Mouse (Mus musculus) thymus, adult 18-20 months (tissue): ENCODE data around the gene Zswim1.
"Not testable (repeated sequence)": the region's sequence is repeated elsewhere in the genome, so short reads cannot be mapped to it uniquely, and the experiment has no call there.

Experiments used
- DNase-seq, 2 experiments: peaks; one replicate each; pipeline ENCODE4 v3.0.0; 2022; ENCODE audit warnings: mixed read lengths in 2 of 2

Gene Zswim1

DNA sequence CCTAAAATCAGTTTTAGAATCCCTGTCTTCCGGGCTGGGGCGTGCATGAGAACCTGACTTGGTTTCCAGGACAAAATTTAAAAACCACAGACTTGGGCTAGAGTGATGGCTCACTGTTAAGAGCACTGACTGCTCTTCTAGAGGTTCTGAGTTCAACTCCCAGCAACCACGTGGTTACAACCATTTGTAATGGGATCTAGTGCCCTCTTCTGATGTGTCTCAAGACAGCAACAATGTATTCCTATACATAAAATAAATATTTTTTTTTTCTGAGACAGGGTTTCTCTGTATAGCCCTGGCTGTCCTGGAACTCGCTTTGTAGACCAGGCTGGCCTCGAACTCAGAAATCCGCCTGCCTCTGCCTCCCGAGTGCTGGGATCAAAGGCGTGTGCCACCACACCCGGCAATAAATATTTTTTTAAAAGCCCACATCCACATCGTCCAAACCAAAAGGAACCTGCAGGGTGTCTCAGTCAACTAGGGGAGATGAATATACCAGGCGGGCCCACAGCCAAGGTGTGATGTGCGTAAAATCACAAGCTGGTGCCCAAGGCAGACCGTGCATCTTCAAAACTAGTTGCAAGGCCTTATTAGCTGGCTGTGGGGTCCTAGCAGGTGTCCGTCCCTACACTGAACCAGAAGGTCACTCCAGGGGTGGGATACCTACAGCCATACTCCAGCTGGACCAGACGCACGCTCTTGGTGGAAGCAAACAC lies 9.7 kb downstream of the Zswim1 start:
- DNase-seq = no peak

DNA sequence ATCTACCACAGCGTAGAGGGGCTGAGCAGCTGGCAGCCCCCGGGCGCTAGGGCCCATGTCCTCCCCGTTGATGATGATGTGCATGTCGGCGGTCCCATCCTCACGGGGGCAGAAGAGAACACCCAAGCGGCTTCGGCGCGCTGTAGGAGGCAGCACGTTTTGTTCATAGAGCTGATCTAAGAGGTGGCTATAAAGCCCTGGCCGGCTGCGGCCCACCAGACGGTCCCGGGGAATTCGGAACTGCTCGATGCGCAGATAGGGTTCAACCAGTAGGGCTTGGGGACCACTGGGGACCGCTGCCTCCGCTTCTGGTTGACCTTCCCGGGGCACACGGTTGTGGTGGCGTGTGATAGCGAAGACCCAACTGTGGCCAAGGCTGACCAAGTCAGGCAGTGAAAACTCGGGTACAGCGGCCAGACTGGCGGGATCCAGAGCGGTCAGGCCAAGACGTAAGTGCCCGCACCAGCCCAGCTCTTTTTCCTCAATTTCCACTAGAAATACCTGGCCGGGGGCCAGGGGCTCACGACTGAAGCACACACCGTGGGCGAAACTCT lies 10.3 kb downstream of the Zswim1 start, which contains the start of gene Ctsa:
Gene Ctsa, plus strand, starts transcription at position 126 of the 554 bp plus-strand sequence.
- peak; percentile 68 to 75 for DNase-seq

DNA sequence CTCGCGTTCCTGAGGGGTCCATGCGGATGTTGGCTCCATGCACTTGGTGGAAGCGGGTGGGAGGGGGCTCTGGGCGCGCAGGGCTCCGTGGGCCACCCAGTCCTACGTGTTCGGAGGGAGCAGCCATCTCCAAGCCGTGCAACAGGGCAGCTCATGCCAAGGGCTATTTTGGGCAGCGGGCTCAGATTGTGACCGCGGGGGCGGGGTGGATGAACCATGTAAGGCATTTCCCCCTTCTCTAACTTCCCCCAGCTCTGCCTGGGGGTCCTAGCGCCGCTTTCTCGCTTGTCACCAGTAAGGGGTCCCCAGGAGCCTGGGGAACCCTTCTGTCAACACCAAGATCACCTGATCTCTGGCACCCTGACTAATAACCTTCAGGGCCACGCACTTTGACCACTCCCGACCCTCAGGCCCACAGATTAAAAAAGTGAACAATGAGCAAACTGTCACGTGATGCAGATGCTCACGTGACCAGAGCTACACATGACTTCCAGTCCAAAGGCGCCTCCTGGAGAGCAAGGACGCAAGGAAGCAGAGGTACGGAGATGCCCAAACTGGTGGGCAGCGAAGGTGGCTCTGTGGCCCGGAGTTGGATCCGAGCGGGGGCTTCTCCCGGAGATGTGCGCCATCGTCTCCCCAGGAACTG lies 11.0 kb downstream of the Zswim1 start, which contains the start of gene Neurl2:
Gene Neurl2, minus strand, starts transcription at position 143 of the 646 bp plus-strand sequence.
- peak; percentile 69 to 80 for DNase-seq

DNA sequence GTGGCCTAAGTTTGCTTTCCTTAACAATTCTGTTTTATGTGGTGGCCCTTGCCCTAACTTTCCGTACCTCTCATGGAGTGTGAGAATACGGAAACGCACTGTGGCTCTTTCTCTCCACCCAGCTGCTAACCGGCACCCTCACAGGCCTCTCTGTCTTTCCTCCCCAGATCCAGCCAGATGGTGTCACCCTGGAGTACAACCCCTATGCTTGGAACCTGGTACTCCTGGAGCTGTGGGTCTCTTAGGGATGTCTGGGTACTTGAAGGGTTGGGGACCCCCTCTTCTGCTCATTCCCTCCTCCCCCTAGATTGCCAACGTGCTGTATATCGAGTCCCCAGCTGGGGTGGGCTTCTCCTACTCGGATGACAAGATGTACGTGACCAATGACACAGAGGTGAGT lies 12.0 kb downstream of the Zswim1 start:
- peak in 1 of 2 experiments; percentile 46 for DNase-seq

DNA sequence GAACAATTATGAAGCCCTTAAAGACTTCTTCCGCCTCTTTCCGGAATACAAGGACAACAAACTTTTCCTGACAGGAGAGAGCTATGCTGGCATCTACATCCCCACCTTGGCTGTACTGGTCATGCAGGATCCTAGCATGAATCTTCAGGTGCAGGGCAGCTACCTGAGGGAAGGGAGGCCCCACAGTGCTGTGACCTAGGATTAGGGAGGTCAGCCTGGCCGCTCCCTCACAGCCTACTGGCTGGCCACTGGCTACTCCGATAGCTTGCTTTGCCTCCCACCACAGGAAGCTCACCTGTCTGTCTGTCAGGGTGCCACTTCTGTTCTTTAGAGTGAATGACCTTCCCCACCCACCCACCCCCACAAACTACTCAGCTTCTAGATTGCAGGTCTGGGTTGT lies 12.7 kb downstream of the Zswim1 start:
- DNase-seq = no peak

DNA sequence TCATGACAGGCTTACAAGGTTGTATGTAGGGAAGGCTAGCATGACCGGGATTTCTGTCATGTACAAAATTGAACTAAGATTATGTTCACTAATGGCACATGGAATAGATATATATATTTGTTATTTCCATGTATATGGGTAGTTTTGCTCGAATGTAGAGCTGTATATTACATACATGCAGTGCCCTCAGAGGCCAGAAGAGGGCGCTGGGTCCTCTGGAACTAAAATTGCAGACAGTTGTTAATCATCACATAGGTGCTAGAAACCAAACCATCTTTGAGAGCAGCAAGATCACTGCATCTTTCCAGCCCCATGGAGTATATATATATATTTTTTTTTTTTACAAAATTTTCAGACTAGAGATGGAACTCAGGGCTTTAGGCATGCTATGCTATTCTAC lies 23.3 kb downstream of the Zswim1 start:
- DNase-seq = no peak

DNA sequence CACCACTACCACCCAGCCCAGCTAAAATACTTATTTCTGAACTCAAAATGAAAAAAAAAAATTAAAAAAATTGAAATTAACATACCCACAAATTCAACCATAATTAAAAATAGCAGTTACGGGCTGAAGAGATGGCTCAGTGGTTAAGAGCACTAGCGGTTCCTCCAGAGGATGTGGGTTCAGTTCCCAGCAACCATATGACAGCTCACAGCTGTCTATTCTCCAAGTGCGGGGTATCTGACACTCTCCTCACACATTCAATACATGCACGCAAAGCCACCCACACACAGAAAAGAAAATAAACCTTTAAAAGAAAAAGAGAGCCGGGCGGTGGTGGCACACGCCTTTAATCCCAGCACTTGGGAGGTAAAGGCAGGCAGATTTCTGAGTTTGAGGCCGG lies 27.6 kb downstream of the Zswim1 start:
- DNase-seq = no peak

DNA sequence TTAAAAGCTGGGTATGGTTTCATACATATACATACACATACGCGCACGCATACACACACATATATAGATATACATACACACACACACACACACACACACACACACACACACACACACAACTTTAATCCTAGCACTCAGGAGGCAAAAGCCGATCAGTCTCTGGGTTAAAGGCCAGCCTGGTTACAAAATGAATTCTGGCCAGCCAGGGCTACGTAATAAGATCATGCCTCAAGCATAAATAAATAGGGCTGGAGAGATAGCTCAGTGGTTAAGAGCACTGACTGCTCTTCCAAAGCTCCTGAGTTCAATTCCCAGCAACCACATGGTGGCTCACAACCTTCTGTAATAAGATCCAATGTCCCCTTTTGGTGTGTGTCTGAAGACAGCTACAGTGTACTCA lies 33.1 kb downstream of the Zswim1 start:
- not testable (repeated sequence) for DNase-seq

DNA sequence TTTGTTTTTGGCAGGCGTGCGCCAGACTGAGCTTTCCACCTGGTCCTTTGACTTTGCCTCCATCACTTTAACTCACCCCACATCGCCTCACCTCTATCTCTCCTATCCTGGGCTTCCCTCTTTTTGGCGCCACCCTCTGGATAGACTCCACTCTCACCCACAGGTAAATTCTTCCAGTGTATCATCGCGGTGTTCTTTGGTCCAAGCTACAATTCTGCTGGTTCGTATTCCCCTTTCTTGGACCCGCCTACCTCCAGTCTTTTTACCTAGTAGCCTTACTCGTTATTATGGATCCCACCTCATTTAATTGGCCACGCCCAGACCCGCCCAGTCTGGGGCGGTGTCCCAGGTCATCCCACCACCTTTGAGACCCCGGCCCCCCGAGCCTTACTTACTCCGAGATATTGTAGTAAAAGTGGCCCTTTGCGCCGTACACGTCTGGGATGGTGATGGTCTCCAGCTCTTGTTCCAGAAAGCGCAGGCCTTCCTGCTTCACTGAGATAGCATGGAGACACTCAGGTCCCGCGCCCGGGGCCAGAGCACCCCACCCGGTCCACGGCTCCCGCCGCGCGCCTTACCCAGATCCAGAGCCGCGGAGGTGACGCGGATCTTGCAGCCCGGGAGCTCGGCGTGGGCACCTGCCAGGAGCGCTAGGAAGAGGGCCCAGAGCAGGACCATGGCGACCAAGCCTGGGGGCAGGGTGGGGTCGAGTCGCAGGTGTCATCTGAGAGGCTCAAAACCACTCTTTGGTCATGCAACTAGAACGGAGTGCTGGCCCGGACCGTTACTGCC lies 34.0 kb downstream of the Zswim1 start:
- no peak for DNase-seq

DNA sequence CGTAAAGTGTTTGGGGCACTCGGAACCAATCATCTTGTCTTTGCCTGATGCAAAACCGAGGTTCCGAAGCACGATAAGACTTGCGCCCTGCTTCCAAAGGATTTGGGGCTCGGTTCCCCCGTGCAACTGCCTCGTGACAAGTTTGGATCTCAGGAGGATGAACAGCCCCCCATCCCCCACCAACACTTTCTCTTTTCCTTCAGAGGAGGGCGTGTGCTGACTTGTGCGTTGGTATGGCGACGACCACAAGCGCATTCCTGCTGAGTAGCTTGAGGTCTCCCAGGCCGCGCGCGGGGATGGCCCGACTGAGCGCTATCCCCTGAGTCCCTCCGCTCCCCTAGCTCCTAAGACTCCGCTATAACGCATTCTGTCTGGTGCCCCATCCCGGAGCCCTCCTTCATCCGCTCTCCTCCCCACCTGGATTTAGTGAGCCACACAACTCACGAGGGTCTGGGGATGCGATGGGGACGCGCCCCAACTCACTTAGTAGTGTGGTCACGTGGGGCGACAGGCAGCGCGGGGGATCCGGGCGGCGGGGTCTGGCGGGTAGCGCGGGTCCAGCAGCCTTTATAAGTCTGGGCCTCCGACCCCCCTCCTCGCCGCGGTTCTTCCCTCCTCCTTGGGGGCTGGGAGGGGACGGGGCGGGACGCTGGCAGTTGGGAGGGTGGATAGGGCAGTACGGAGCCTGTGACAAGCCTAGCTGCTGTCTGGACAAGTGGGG lies 34.8 kb downstream of the Zswim1 start, which contains the start of gene Pltp:
Gene Pltp, minus strand, starts transcription at position 611 of the 721 bp plus-strand sequence.
- DNase-seq = no peak

DNA sequence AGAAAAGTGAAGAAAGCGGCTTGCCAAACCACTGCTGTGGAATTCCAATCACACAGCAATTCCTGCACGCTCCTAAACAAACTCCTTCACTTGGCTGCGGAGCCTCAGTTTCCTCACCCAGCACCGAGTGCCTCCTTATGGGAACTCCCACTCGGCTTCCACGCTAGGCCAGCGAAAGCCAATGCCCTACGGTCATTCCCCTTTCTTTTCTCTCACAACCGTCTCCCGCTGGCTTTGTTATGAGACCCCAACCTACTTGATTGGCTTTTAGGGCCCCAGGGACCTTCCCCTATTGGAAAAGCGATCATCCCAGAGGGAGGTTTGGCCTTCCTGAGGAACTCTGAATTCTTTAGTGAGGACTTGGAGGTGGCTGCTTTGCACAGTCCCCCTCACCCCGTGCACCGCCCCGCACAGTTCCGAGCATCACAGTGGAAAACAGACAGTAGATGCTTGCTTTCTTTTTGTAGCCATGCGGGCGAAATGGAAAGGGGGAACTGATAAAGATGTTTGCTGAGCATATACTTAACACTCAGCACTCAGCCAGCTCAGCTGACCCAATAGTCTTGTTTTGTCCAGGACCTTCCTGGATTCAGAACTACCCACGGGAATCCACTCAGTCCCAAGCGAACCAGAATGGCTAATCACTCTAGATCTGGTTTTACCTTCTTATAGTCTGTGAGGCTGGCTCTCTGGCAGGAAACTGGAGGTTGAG lies 35.5 kb downstream of the Zswim1 start:
- DNase-seq = no peak

DNA sequence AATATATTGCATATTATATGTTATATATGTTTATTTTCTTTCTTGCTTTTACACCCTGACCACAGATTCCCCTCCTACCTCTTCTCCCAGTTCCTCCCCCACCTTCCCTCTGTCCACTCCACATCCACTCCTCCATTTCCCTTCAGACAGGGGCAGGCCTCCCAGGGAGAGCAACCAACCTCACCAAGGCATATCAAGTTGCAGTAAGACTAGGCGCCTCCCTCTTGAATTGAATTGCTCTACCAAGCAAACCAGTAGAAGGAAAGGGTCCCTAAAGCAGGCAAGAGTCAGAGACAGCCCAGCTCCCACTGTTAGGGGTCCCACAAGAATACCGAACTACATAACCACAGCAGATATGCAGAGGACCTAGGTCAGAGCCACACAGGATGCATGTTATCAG lies 36.7 kb downstream of the Zswim1 start:
- DNase-seq = no peak

DNA sequence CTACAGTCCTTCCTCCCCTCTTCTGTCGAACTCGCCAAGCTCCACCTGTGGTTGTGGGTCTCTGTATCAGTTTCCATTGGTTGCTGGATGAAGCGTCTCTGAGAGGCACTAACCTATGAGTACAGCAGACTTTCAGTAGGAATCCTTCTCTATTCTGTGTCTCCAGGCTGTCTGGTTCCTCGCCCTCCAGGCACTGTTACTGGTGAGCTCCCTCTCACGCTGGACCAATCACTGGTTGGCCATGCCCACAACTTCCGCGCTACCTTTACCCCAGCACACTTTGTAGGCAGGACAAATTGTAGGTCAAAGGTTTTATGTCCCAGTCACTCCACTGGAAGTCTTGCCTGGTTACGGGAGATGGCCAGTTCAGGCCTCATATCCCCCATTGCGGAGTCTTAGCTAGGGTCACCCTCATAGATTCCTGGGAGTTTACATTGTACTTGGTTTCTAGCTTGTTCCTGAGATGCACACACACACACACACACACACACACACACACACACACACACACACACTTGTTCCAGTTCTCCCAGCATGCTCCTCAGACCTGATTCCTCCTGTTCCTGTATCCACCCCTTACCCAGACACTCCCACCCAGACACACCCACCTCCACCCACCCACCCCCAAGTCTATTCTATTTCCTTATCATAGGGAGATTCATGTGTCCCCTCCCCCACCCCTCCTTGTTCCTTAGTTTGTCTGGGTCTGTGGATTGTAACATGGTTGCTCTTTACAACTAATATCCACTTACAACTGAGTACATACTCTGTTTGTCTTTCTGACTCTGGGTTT lies 37.4 kb downstream of the Zswim1 start:
- DNase-seq = no peak

DNA sequence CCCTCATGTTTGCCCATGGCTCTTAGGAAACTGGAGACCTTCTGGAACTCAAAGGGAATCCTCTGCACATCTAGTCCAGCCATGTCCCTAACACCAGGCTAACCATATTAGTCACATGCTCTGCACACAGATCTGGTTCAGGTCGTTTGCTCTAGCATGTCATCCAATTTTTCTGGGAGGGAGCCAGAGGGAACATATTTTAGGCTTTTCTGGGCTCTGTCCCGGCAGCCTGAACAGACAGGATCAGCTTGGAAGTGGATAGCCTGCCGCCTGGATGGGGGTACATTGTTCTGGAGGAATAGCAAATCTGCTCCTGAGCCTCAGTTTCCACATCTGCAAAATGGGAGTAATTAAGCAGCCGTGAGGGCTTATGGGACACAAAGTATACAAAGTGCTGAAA lies 38.6 kb downstream of the Zswim1 start:
- no peak for DNase-seq

DNA sequence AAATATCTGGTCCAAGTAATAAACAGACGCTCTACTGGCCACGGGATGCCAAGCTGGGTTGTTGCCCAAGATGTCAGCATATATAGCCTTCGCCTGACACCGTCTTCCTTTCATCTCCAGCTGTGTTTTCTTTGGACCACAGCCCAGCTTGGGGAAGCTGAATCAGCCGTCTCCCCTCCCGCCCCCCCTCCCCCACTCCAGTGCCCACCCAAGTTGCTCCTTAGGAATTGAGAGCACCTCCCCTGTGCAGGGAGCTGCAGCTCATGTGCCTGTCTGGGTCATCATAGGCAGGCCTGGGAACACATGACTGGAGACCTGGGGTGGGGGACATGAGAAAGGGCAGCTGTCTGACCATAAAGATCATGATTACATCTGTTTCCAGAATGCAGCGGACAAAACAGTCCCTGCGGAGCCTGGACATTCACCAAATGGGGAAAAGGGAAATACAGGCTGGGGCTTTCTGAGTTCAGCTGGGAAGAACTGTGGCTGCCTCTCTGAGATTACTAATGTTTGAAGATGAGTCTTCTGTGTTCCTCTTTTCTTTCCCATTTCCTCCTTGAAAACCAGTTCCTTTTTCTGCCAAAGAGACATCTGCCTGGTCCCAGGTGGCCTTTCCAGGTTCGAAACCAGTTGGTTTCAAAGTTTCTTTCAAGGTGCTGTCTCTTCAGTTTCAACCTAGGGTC lies 39.8 kb downstream of the Zswim1 start:
- no peak for DNase-seq

DNA sequence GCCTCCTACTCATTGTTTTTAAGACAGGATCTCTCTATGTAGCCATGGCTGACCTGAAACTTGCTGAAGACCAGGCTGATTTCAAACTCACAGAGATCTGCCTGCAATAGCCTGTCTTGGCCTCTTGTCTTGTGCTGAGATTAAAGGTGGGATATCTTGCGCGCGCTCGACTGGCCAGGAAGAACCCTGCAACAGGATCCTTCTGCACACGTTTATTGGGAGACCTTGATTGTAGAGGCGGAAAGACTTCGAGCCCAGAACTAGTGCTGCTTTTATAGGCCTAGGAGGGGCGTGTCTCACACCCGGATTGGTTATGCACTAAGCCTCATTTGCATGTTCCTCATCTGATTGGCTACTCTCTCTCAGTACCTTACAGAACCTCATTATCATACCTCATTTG lies 40.9 kb downstream of the Zswim1 start:
- not testable (repeated sequence) for DNase-seq

DNA sequence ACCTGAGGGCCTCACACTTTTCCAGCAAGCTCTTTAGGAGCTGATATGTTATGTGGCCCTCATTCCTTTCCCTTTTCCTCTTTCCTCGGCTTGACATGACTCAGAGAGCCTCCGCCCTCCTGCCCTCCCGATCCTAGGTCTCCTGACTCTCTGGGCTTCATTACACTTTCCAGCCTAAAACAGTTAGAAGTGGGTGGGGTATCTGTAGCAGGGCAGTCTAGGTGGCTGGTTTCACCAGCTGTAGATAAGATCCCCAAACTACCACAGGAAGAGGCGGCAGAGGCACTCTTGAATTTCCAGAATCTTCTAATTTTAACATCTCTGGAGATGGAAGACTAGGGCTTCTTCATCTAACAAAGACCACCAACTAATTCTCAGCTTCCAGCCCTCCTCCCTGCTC lies 42.1 kb downstream of the Zswim1 start:
- no peak for DNase-seq

DNA sequence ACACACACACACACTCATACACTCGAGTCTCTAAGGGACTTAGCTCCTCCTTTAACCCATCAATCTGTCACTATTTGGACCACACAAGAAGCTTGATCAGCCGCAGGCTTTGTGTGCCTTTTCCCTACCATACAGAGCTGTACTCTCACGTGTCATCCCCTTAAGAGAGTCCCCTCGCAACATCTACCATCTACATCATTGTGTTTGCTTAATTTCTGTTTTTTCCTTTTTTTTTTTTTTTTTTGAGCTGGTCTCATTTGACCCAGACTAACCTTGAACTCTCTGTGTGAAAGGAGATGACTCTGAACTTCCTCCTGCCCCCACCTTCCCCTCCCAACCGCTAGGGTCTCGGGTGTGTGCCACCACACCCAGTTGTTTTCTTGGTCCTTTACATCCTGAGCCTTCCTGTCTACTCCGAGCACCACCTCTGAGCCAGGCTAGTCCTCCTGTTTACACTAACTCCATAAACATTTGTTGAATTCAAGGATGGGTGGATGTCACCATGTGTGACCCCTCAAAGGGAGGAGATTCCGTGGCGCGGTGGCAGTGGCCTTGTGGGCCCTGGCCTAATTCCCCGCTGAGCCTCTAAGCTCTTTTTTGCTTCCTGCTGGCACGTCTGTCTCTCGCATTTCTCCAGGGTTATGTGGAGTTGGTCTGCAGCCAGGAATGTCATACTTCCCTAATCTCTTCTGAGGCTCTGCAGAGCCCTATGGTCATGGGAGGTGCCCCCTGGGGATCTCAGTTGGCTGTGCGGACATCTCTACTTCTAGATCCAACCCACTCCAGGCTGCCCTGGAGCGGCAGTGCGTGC lies 44.5 kb downstream of the Zswim1 start:
- no peak for DNase-seq

DNA sequence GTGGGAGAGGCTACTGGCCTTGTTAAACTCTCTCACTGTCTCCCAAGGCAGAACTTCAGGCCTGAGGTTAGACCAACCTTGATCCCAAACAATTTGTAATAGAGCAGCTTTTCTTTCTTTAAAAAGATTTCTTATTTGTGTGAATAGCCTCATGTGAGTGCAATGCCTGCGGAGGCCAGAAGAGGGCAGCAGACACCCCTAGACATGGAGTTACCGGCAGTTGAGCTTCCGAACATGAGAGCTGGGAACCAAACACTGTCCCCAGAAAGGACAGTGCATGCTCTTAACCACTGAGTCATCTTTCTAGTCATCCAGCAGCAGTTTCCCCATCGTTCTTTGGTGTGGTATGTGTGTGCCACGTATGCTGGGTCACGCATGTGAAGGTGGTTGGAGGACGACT lies 45.1 kb downstream of the Zswim1 start:
- no peak for DNase-seq

DNA sequence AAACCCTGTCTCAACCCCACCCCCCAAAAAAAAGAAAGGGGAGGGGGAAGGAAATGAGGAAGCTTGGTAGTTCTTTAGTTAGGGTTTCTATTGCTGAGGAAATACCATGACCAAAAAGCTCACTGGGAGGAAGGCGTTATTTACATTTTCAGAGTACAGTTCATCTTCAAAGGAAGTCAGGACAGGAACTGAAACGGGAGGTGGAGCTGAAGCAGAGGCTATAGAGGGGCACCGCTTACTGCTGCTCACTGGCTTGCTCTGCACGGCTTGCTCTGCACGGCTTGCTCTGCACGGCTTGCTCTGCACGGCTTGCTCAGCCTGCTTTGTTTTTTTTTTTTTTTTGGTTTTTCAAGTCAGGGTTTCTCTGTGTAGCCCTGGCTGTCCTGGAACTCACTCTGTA lies 46.0 kb downstream of the Zswim1 start:
- DNase-seq = no peak
